Mouse (Mus musculus) forebrain, embryonic 16.5 days (tissue): Measurements from ENCODE around the gene Phactr1. TPM values are rescaled to one million over a fixed set of nuclear protein-coding genes. Genes with fewer than 3 reads are reported as not detected.

Experiments used
- ATAC-seq: fragments of 200-750 bp; cut with Nextera tagmentation; 2 replicates; pipeline ENCODE4 v1.8.0; 2017; ENCODE audit warnings: mild to moderate bottlenecking, moderate library complexity
- H3K27ac ChIP-seq: fragments of 300-500 bp; sonication (generic); 2 replicates; pipeline ENCODE4 v1.5.1; 2014; ENCODE audit warnings: low read length, control low read depth
- H3K27me3 ChIP-seq: fragments of 300-500 bp; sonication (generic); replicated peaks from 2 replicates; pipeline ENCODE4 v1.6.1; 2014; ENCODE audit warnings: low read length; ENCODE audit not compliant: control insufficient read depth, insufficient read depth
- H3K36me3 ChIP-seq: fragments of 300-500 bp; sonication (generic); 2 replicates; pipeline ENCODE4 v1.6.1; 2014; ENCODE audit not compliant: control insufficient read depth, insufficient read depth
- H3K4me1 ChIP-seq: fragments of 300-500 bp; sonication (generic); replicated peaks from 2 replicates; pipeline ENCODE4 v1.6.1; 2014; ENCODE audit warnings: low read length; ENCODE audit not compliant: control insufficient read depth, insufficient read depth
- H3K4me2 ChIP-seq: fragments of 300-500 bp; sonication (generic); 2 replicates; pipeline ENCODE4 v1.6.1; 2014; ENCODE audit warnings: mild to moderate bottlenecking, low read length, control low read depth
- H3K4me3 ChIP-seq: fragments of 300-500 bp; sonication (generic); replicated peaks from 2 replicates; pipeline ENCODE4 v1.5.1; 2014; ENCODE audit warnings: mild to moderate bottlenecking, low read length, control low read depth
- H3K9ac ChIP-seq: fragments of 300-500 bp; sonication (generic); replicated peaks from 2 replicates; pipeline ENCODE4 v1.6.1; 2014; ENCODE audit warnings: low read depth, low read length, control low read depth
- H3K9me3 ChIP-seq: fragments of 300-500 bp; sonication (generic); 2 replicates; pipeline ENCODE4 v1.6.1; 2016; ENCODE audit warnings: low read length; ENCODE audit not compliant: control insufficient read depth
- WGBS: fragments of 180-500 bp; shearing (Covaris S2); extraction: QIAGEN DNeasy Blood & Tissue Kit; methylation state at CpG from one replicate; pipeline ENCODE4 v1.1.7; 2014; 5-methylcytosine and 5-hydroxymethylcytosine counted together
- polyA plus RNA-seq: library from polyadenylated mRNA; unstranded; fragments of >200 nt; fragmentation: Nextera tagmentation; extraction: Ambion mirVana; gene quantifications from 2 replicates; pipeline ENCODE4 v1.2.1, GENCODE M21; 2015

Gene Phactr1
- polyA plus RNA-seq, 1 experiment from 2014 or later, result 82.7 TPM

DNA sequence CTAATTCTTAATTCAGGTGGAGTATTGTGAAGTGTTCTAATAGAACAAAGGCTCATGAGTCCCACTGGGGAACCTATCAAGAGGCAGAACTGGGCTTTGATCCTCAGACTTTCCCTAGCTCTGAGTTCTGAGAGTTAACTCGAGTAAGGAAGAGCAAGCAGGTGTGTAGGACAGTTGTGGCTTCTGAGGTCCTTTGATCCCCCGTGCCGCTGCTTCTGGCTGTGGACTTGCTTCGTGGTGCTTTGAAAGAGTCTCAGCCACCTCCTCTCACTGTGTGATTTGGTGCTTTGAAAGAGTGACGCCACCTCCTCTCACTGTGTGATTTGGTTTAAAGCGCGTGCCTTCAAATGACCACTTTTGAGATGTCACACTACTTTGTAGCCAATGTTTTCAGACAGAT lies 305.4 kb downstream of the Phactr1 start:
- Histone ChIP-seq H3K27ac (no peak overlapping the region), H3K36me3 (no peaks in the 10 kb centered on the region), H3K9me3 (no peaks in the 10 kb centered on the region), H3K9ac (no peak overlapping the region), H3K4me3 (no peak overlapping the region), H3K27me3 (no peaks in the 10 kb centered on the region), H3K4me1 (peaks cover 11% of the 10 kb centered on the region), H3K4me2 (no peak overlapping the region)
- WGBS, result 83% methylated on average over 7 of the region's 7 CpGs
- ATAC-seq, result no peak

GRCm38 (mm10) chr13:42987931-42988579 lies 307.6 kb downstream of the Phactr1 start:
- H3K27ac ChIP-seq, result peak overlapping the region; percentile 41
- H3K36me3 ChIP-seq, result no peaks in the 10 kb centered on the region
- peaks cover 14% of the 10 kb centered on the region for H3K4me1 ChIP-seq
- WGBS, result 30% methylated on average over 5 of the region's 5 CpGs
- H3K27me3 ChIP-seq, result no peaks in the 10 kb centered on the region
- peak; percentile 85 for ATAC-seq
- H3K9me3 ChIP-seq, result no peaks in the 10 kb centered on the region
- H3K4me2 ChIP-seq, result no peak overlapping the region
- H3K9ac ChIP-seq, result no peak overlapping the region
- H3K4me3 ChIP-seq, result no peak overlapping the region

DNA sequence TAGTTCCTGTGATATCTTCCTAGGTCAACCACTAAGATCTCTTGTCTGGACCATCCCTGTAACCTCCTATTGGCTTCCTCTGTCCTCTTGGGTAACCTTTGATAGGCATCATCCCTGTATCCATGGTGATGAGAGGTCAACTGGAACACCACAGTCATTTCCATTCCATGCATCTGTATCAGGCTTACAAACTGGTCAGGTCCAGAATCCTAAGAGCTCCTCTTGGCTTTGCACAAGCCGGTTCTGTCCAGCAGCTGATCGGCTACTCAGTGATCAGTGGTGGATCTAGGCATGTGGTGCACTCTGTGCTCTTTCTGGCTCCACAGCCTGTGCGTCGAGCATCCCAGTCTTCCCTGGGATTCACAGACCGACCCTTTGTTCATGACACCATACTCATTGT lies 309.1 kb downstream of the Phactr1 start:
- ATAC-seq, result no peak
- Histone ChIP-seq H3K36me3 (no peaks in the 10 kb centered on the region), H3K4me2 (no peak overlapping the region), H3K9me3 (peaks cover 3% of the 10 kb centered on the region; the same call in 1 of the 2 replicates), H3K4me1 (peaks cover 14% of the 10 kb centered on the region), H3K27me3 (no peaks in the 10 kb centered on the region), H3K9ac (no peak overlapping the region), H3K27ac (no peak overlapping the region), H3K4me3 (no peak overlapping the region)
- WGBS, result 95% methylated on average over 5 of the region's 5 CpGs

- H3K36me3 ChIP-seq, result no peaks in the 10 kb centered on the region
- H3K4me2 ChIP-seq, result no peak overlapping the region
- no peaks in the 10 kb centered on the region for H3K27me3 ChIP-seq
- no peak overlapping the region for H3K9ac ChIP-seq
- WGBS, result 88% methylated on average over 3 of the region's 3 CpGs
- ATAC-seq, result no peak
- peaks cover 14% of the 10 kb centered on the region for H3K4me1 ChIP-seq
- no peak overlapping the region for H3K27ac ChIP-seq
- H3K9me3 ChIP-seq, result peaks cover 3% of the 10 kb centered on the region; the same call in 1 of the 2 replicates
- H3K4me3 ChIP-seq, result no peak overlapping the region
Measured at GRCm38 (mm10) chr13:42990051-42990450, 309.6 kb downstream of the Phactr1 start.

GRCm38 (mm10) chr13:42990493-42991111 lies 310.2 kb downstream of the Phactr1 start:
- H3K9ac ChIP-seq, result no peak overlapping the region
- H3K9me3 ChIP-seq, result peaks cover 3% of the 10 kb centered on the region; the same call in 1 of the 2 replicates
- no peak overlapping the region for H3K4me2 ChIP-seq
- WGBS, result 66% methylated on average over 2 of the region's 2 CpGs
- no peaks in the 10 kb centered on the region for H3K36me3 ChIP-seq
- no peak for ATAC-seq
- H3K27ac ChIP-seq, result no peak overlapping the region
- no peaks in the 10 kb centered on the region for H3K27me3 ChIP-seq
- H3K4me3 ChIP-seq, result no peak overlapping the region
- peaks cover 14% of the 10 kb centered on the region for H3K4me1 ChIP-seq

GRCm38 (mm10) chr13:42991164-42991563 lies 310.7 kb downstream of the Phactr1 start:
- no peak for ATAC-seq
- no peak overlapping the region for H3K9ac ChIP-seq
- no peaks in the 10 kb centered on the region for H3K27me3 ChIP-seq
- H3K36me3 ChIP-seq, result no peaks in the 10 kb centered on the region
- peaks cover 16% of the 10 kb centered on the region for H3K4me1 ChIP-seq
- WGBS, result 32% methylated on average over 3 of the region's 3 CpGs
- H3K4me2 ChIP-seq, result no peak overlapping the region
- H3K27ac ChIP-seq, result no peak overlapping the region
- H3K9me3 ChIP-seq, result peaks cover 3% of the 10 kb centered on the region; the same call in 1 of the 2 replicates
- H3K4me3 ChIP-seq, result no peak overlapping the region

DNA sequence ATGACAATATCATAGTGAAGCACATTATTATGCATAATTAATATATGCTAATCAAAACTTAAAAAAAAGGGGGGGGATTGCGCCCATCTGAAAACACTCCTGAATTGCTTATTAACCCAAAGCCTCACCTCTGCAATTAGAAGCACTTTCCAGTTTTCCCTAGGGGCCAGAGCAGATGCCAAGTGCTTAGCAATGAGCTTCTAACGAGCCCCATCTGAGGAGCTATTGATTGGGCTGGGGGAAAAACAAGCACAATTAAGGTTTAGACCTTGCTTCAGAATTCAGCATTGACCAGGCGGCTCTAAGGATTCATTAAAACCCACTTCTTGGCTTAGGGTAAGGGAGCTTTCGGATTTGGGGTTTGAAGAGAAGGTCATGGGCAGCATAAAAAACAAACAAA lies 311.9 kb downstream of the Phactr1 start:
- no peak overlapping the region for H3K27ac ChIP-seq
- H3K4me1 ChIP-seq, result peaks cover 16% of the 10 kb centered on the region
- H3K36me3 ChIP-seq, result no peaks in the 10 kb centered on the region
- WGBS, result 21% methylated on average over 4 of the region's 4 CpGs
- no peak overlapping the region for H3K4me2 ChIP-seq
- no peak overlapping the region for H3K9ac ChIP-seq
- peaks cover 3% of the 10 kb centered on the region; the same call in 1 of the 2 replicates for H3K9me3 ChIP-seq
- no peak overlapping the region for H3K4me3 ChIP-seq
- ATAC-seq, result peak; percentile 56; the same call in 1 of the 2 replicates
- no peaks in the 10 kb centered on the region for H3K27me3 ChIP-seq

DNA sequence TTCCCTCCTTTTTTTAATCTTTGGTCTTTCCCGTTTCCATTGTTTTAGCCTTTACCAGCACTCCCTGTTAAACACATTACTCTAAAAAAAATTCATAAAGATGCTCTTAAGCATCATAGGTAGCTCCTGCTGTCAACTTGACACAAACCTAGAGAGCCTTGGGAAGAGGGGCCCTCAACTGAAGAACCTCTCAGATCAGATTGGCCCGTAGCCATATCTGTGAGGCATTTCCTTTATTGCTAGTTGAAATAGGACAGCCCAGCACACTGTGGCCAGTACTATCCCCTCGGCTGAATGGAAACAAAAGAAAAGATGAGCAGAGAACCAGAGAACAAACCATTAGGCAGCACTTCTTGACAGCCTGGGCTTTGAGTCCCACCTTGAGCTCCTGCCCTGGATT lies 313.9 kb downstream of the Phactr1 start:
- no peak overlapping the region for H3K27ac ChIP-seq
- peaks cover 6% of the 10 kb centered on the region; the same call in 1 of the 2 replicates for H3K4me1 ChIP-seq
- ATAC-seq, result no peak
- H3K9ac ChIP-seq, result no peak overlapping the region
- peaks cover 3% of the 10 kb centered on the region; the same call in 1 of the 2 replicates for H3K9me3 ChIP-seq
- no peaks in the 10 kb centered on the region for H3K27me3 ChIP-seq
- no peak overlapping the region for H3K4me3 ChIP-seq
- H3K4me2 ChIP-seq, result no peak overlapping the region
- WGBS, result 85% methylated on average over 3 of the region's 3 CpGs
- no peaks in the 10 kb centered on the region for H3K36me3 ChIP-seq

DNA sequence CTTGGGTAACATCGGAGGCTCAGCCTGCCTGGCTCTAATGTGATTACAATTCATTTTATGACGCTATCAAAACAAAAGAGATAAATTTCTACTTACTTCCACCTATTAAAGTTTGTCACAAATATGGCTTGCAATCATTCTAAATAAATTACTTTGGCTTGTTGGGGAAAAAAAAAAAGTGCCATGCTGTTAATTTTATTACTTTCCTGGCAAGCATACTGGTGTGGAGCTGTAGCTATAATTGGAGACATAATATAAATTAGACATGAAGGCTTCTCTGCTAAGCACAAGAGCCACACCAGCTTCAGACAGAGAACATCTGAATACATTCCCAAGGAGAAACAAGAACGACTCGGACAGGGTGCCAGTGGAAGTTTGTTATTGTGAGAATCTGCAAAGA lies 315.8 kb downstream of the Phactr1 start:
- H3K4me2 ChIP-seq, result no peak overlapping the region
- peaks cover 3% of the 10 kb centered on the region; the same call in 1 of the 2 replicates for H3K9me3 ChIP-seq
- WGBS, result 50% methylated on average over 4 of the region's 4 CpGs
- H3K27ac ChIP-seq, result peak overlapping the region; percentile 8; the same call in 1 of the 2 replicates
- H3K36me3 ChIP-seq, result no peaks in the 10 kb centered on the region
- H3K4me1 ChIP-seq, result peaks cover 6% of the 10 kb centered on the region; the same call in 1 of the 2 replicates
- no peak overlapping the region for H3K4me3 ChIP-seq
- no peaks in the 10 kb centered on the region for H3K27me3 ChIP-seq
- peak; percentile 62; the same call in 1 of the 2 replicates for ATAC-seq
- no peak overlapping the region for H3K9ac ChIP-seq
